Comparison of ENCODE assay signal across 15 mouse cellular contexts in the genomic region with DNA sequence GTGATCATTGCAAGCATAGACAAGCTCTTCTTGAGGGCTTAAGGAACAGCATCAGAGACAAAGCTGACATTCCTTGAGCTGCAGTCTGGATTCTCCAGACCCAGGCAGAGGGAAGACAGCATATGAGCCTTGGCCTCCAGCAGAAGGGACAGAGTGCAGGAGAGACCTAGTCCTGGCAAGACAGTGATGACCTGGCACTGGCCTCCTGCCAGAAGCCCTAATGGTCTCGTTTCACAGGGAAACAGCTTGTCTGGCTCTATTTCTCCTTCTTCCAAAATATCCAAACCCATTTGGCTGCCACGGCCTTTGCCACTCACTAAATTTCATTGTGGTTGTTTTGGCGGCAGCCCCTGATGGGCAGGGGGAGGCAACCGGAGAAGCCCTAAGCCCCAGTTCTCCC. TPM values are rescaled to one million over a fixed set of nuclear protein-coding genes. Genes with fewer than 3 reads are reported as not detected.
DNase-seq lines count a peak whose midpoint lies in the region; ATAC-seq lines count a peak whose summit lies in the region.
"Had no signal": no experiment of that assay in that cellular context is flagged by ENCODE, and none has a peak within 500 bp of the region (broad histone marks: within the 10 kb centered on the region; RNA-seq: fewer than 3 reads in every experiment).

No protein-coding gene starts in this region.

- no peaks in the 10 kb centered on the region for H3K4me1 ChIP-seq in liver, embryonic 12.5 days

- no peak overlapping the region for H3K9ac ChIP-seq in liver, embryonic 12.5 days
- H3K9ac ChIP-seq: liver, postnatal 0 days had no signal

- H3K36me3 ChIP-seq in liver, embryonic 12.5 days = no peaks in the 10 kb centered on the region

- H3K4me2 ChIP-seq in liver, embryonic 12.5 days = no peak overlapping the region
- H3K4me2 ChIP-seq: heart, embryonic 11.5 days had no signal

- peak; percentile 9 for DNase-seq in cerebellum, adult 11-12 months
- DNase-seq in cerebellum, adult 8-10 months = no peak
- peak; percentile 9 to 14 for DNase-seq in layer of hippocampus, postnatal 10 days (ENCODE audit: low spot score in 2 of 2)
- no peak for DNase-seq in layer of hippocampus, adult 9-10 months (ENCODE audit: low spot score)
- peak; percentile 65 to 71 for DNase-seq in cerebellum, postnatal 14 days
- peak; percentile 89 to 92 for DNase-seq in kidney, postnatal 25 days
- DNase-seq in gastrocnemius, postnatal 25 days = no peak
- DNase-seq: liver, postnatal 0 days; thymus, adult 18-20 months had no signal

- ATAC-seq in liver, embryonic 12.5 days = no peak
- ATAC-seq: activated CD4-positive, CD25-positive, alpha-beta regulatory T cell, adult 4 months; liver, postnatal 0 days had no signal

- no peak overlapping the region for H3K4me3 ChIP-seq in liver, embryonic 12.5 days

- WGBS in liver, embryonic 12.5 days (ENCODE audit: insufficient replicate concordance) = 71% methylated on average over 4 of the region's 4 CpGs

- H3K27me3 ChIP-seq in liver, embryonic 12.5 days (replicated peaks) = peaks cover 35% of the 10 kb centered on the region

- H3K9me3 ChIP-seq in liver, embryonic 12.5 days (replicated peaks) = no peaks in the 10 kb centered on the region

- no peak overlapping the region for H3K27ac ChIP-seq in liver, embryonic 12.5 days

RNA-seq across cellular contexts. Expression of a gene that starts 36.1 kb away (rescaled TPM):
- under 1 TPM; 0.20 to 0.37 TPM for total RNA-seq in layer of hippocampus, postnatal 10 days (2021)
- not detected for total RNA-seq in gastrocnemius, postnatal 25 days (2021)
- polyA plus RNA-seq in liver, embryonic 12.5 days (2016; fragmentation: Nextera tagmentation; extraction: Ambion mirVana) = not detected in 2 replicates
- total RNA-seq: CH12.LX; gastrocnemius, postnatal 4 days; heart, postnatal 25 days had no signal
- polyA plus RNA-seq: activated CD4-positive, CD25-positive, alpha-beta regulatory T cell, adult 4 months; heart, embryonic 11.5 days; liver, postnatal 0 days had no signal

Comparison
In these comparisons a context has a peak if more than half of its experiments do, and no peak if none do; other contexts are left out.
1. DNase-seq: peak in cerebellum, adult 11-12 months (single experiment), layer of hippocampus, postnatal 10 days (2 of 2), cerebellum, postnatal 14 days (2 of 2) and kidney, postnatal 25 days (2 of 2); none in cerebellum, adult 8-10 months (single experiment), layer of hippocampus, adult 9-10 months (single experiment) and gastrocnemius, postnatal 25 days (single experiment).